Mouse (Mus musculus): ENCODE data around the gene Stk17b. TPM values are rescaled to one million over a fixed set of nuclear protein-coding genes. Genes with fewer than 3 reads are reported as not detected.

The Stk17b gene
- polyA plus RNA-seq, 1 experiment from 2014 or later = 14.5 TPM

- WGBS = 92% methylated on average over 6 of the region's 6 CpGs
Measured at GRCm38 (mm10) chr1:53796271-53796670, 11.2 kb upstream of the Stk17b start.

GRCm38 (mm10) chr1:53795591-53795990 lies 10.6 kb upstream of the Stk17b start:
- H3K9ac ChIP-seq (ENCODE audit: low read length) = no peak overlapping the region
- H3K9me3 ChIP-seq (ENCODE audit: control insufficient read depth, low read length) = no peaks in the 10 kb centered on the region
- no peak overlapping the region for H3K4me2 ChIP-seq (ENCODE audit: low read length)
- no peaks in the 10 kb centered on the region for H3K27me3 ChIP-seq (ENCODE audit: control insufficient read depth, insufficient read depth, low read length)
- H3K36me3 ChIP-seq (ENCODE audit: control insufficient read depth, insufficient read depth, low read length) = no peaks in the 10 kb centered on the region
- H3K4me3 ChIP-seq (ENCODE audit: control insufficient read depth in 1 of 2, insufficient read depth in 1 of 2, low read depth in 1 of 2, low read length in 2 of 2) = no peak overlapping the region
- 81% methylated on average over 4 of the region's 4 CpGs for WGBS
- H3K4me1 ChIP-seq (ENCODE audit: control insufficient read depth in 2 of 2, insufficient read depth in 2 of 2, low read length in 2 of 2) = 0 out of 4 replicates have a peak, but pooled peaks cover 0 to 7% of the 10 kb centered on the region in 2 experiments
- no peak overlapping the region for H3K27ac ChIP-seq (replicated peaks in 1 of 2; ENCODE audit: control insufficient read depth in 1 of 2, insufficient read depth in 1 of 2, low read depth in 2 of 2, low read length in 2 of 2)
- ATAC-seq (ENCODE audit: insufficient number of reproducible peaks, insufficient read depth, low FRiP score, low read depth) = no peak

More at GRCm38 (mm10) chr1:53796271-53796670, 11.2 kb upstream of the Stk17b start:
- no peaks in the 10 kb centered on the region for H3K27me3 ChIP-seq (ENCODE audit: control insufficient read depth, insufficient read depth, low read length)
- 0 out of 4 replicates have a peak, but pooled peaks cover 0 to 7% of the 10 kb centered on the region in 2 experiments for H3K4me1 ChIP-seq (ENCODE audit: control insufficient read depth in 2 of 2, insufficient read depth in 2 of 2, low read length in 2 of 2)
- H3K4me3 ChIP-seq (ENCODE audit: control insufficient read depth in 1 of 2, insufficient read depth in 1 of 2, low read depth in 1 of 2, low read length in 2 of 2) = no peak overlapping the region
- no peaks in the 10 kb centered on the region for H3K9me3 ChIP-seq (ENCODE audit: control insufficient read depth, low read length)
- no peak for ATAC-seq (ENCODE audit: insufficient number of reproducible peaks, insufficient read depth, low FRiP score, low read depth)
- no peak overlapping the region for H3K9ac ChIP-seq (ENCODE audit: low read length)
- no peak overlapping the region for H3K4me2 ChIP-seq (ENCODE audit: low read length)
- no peak overlapping the region for H3K27ac ChIP-seq (replicated peaks in 1 of 2; ENCODE audit: control insufficient read depth in 1 of 2, insufficient read depth in 1 of 2, low read depth in 2 of 2, low read length in 2 of 2)
- H3K36me3 ChIP-seq (ENCODE audit: control insufficient read depth, insufficient read depth, low read length) = no peaks in the 10 kb centered on the region

- no peaks in the 10 kb centered on the region for H3K36me3 ChIP-seq (ENCODE audit: control insufficient read depth, insufficient read depth, low read length)
- H3K4me1 ChIP-seq (ENCODE audit: control insufficient read depth in 2 of 2, insufficient read depth in 2 of 2, low read length in 2 of 2) = 0 out of 4 replicates have a peak, but pooled peaks cover 0 to 7% of the 10 kb centered on the region in 2 experiments
- no peak for ATAC-seq (ENCODE audit: insufficient number of reproducible peaks, insufficient read depth, low FRiP score, low read depth)
- H3K27me3 ChIP-seq (ENCODE audit: control insufficient read depth, insufficient read depth, low read length) = no peaks in the 10 kb centered on the region
- no peak overlapping the region for H3K4me3 ChIP-seq (ENCODE audit: control insufficient read depth in 1 of 2, insufficient read depth in 1 of 2, low read depth in 1 of 2, low read length in 2 of 2)
- H3K27ac ChIP-seq (replicated peaks in 1 of 2; ENCODE audit: control insufficient read depth in 1 of 2, insufficient read depth in 1 of 2, low read depth in 2 of 2, low read length in 2 of 2) = no peak overlapping the region
- H3K9me3 ChIP-seq (ENCODE audit: control insufficient read depth, low read length) = no peaks in the 10 kb centered on the region
- no peak overlapping the region for H3K9ac ChIP-seq (ENCODE audit: low read length)
- WGBS = 89% methylated on average over 5 of the region's 5 CpGs
- no peak overlapping the region for H3K4me2 ChIP-seq (ENCODE audit: low read length)
Measured at GRCm38 (mm10) chr1:53795081-53795480, 10.1 kb upstream of the Stk17b start.

- Histone ChIP-seq H3K4me1 (ENCODE audit: control insufficient read depth in 2 of 2, insufficient read depth in 2 of 2, low read length in 2 of 2) (0 out of 4 replicates have a peak, but pooled peaks cover 0 to 7% of the 10 kb centered on the region in 2 experiments), H3K27ac (replicated peaks in 1 of 2; ENCODE audit: control insufficient read depth in 1 of 2, insufficient read depth in 1 of 2, low read depth in 2 of 2, low read length in 2 of 2) (no peak overlapping the region), H3K4me3 (ENCODE audit: control insufficient read depth in 1 of 2, insufficient read depth in 1 of 2, low read depth in 1 of 2, low read length in 2 of 2) (no peak overlapping the region), H3K27me3 (ENCODE audit: control insufficient read depth, insufficient read depth, low read length) (no peaks in the 10 kb centered on the region), H3K9me3 (ENCODE audit: control insufficient read depth, low read length) (no peaks in the 10 kb centered on the region), H3K36me3 (ENCODE audit: control insufficient read depth, insufficient read depth, low read length) (no peaks in the 10 kb centered on the region), H3K4me2 (ENCODE audit: low read length) (no peak overlapping the region), H3K9ac (ENCODE audit: low read length) (no peak overlapping the region)
- 74% methylated on average over 2 of the region's 2 CpGs for WGBS
- ATAC-seq (ENCODE audit: insufficient number of reproducible peaks, insufficient read depth, low FRiP score, low read depth) = no peak
Measured at GRCm38 (mm10) chr1:53794279-53794678, 9.3 kb upstream of the Stk17b start.

- Histone ChIP-seq H3K9me3 (ENCODE audit: control insufficient read depth, low read length) (no peaks in the 10 kb centered on the region), H3K4me3 (ENCODE audit: control insufficient read depth in 1 of 2, insufficient read depth in 1 of 2, low read depth in 1 of 2, low read length in 2 of 2) (no peak overlapping the region), H3K4me1 (ENCODE audit: control insufficient read depth in 2 of 2, insufficient read depth in 2 of 2, low read length in 2 of 2) (no peaks in the 10 kb centered on the region), H3K4me2 (ENCODE audit: low read length) (no peak overlapping the region), H3K27ac (replicated peaks in 1 of 2; ENCODE audit: control insufficient read depth in 1 of 2, insufficient read depth in 1 of 2, low read depth in 2 of 2, low read length in 2 of 2) (no peak overlapping the region), H3K36me3 (ENCODE audit: control insufficient read depth, insufficient read depth, low read length) (no peaks in the 10 kb centered on the region), H3K27me3 (ENCODE audit: control insufficient read depth, insufficient read depth, low read length) (no peaks in the 10 kb centered on the region), H3K9ac (ENCODE audit: low read length) (no peak overlapping the region)
- WGBS = 76% methylated on average over 2 of the region's 2 CpGs
- ATAC-seq (ENCODE audit: insufficient number of reproducible peaks, insufficient read depth, low FRiP score, low read depth) = no peak
Measured at GRCm38 (mm10) chr1:53791343-53791742, 6.3 kb upstream of the Stk17b start.

- H3K27me3 ChIP-seq (ENCODE audit: control insufficient read depth, insufficient read depth, low read length) = no peaks in the 10 kb centered on the region
- H3K27ac ChIP-seq (replicated peaks in 1 of 2; ENCODE audit: control insufficient read depth in 1 of 2, insufficient read depth in 1 of 2, low read depth in 2 of 2, low read length in 2 of 2) = peak overlapping the region; percentile 84 to 94
- H3K4me3 ChIP-seq (ENCODE audit: control insufficient read depth in 1 of 2, insufficient read depth in 1 of 2, low read depth in 1 of 2, low read length in 2 of 2) = peak overlapping the region; percentile 85 to 95
- H3K4me2 ChIP-seq (ENCODE audit: low read length) = peak overlapping the region; percentile 74
- no peaks in the 10 kb centered on the region for H3K36me3 ChIP-seq (ENCODE audit: control insufficient read depth, insufficient read depth, low read length)
- H3K9ac ChIP-seq (ENCODE audit: low read length) = peak overlapping the region; percentile 86
- ATAC-seq (ENCODE audit: insufficient number of reproducible peaks, insufficient read depth, low FRiP score, low read depth) = peak; percentile 15
- WGBS = under 1% methylated on average over 17 of the region's 17 CpGs
- no peaks in the 10 kb centered on the region for H3K9me3 ChIP-seq (ENCODE audit: control insufficient read depth, low read length)
- no peaks in the 10 kb centered on the region for H3K4me1 ChIP-seq (ENCODE audit: control insufficient read depth in 2 of 2, insufficient read depth in 2 of 2, low read length in 2 of 2)
Measured at GRCm38 (mm10) chr1:53784291-53784720, 718 bp downstream of the Stk17b start.

GRCm38 (mm10) chr1:53782956-53783355 lies 2.1 kb downstream of the Stk17b start:
- no peak overlapping the region for H3K9ac ChIP-seq (ENCODE audit: low read length)
- H3K4me3 ChIP-seq (ENCODE audit: control insufficient read depth in 1 of 2, insufficient read depth in 1 of 2, low read depth in 1 of 2, low read length in 2 of 2) = no peak overlapping the region
- no peaks in the 10 kb centered on the region for H3K36me3 ChIP-seq (ENCODE audit: control insufficient read depth, insufficient read depth, low read length)
- peaks cover 0 to 3% of the 10 kb centered on the region in 2 experiments; a peak in 1 of 4 replicates for H3K4me1 ChIP-seq (ENCODE audit: control insufficient read depth in 2 of 2, insufficient read depth in 2 of 2, low read length in 2 of 2)
- H3K27me3 ChIP-seq (ENCODE audit: control insufficient read depth, insufficient read depth, low read length) = no peaks in the 10 kb centered on the region
- ATAC-seq (ENCODE audit: insufficient number of reproducible peaks, insufficient read depth, low FRiP score, low read depth) = no peak
- no peak overlapping the region for H3K27ac ChIP-seq (replicated peaks in 1 of 2; ENCODE audit: control insufficient read depth in 1 of 2, insufficient read depth in 1 of 2, low read depth in 2 of 2, low read length in 2 of 2)
- H3K4me2 ChIP-seq (ENCODE audit: low read length) = peak overlapping the region; percentile 4; the same call in 1 of the 2 replicates
- 89% methylated on average over 1 of the region's 1 CpGs for WGBS
- H3K9me3 ChIP-seq (ENCODE audit: control insufficient read depth, low read length) = no peaks in the 10 kb centered on the region

- 64% methylated on average over 3 of the region's 3 CpGs for WGBS
- no peak overlapping the region for H3K4me2 ChIP-seq (ENCODE audit: low read length)
Measured at GRCm38 (mm10) chr1:53782079-53782478, 2.9 kb downstream of the Stk17b start.

More at GRCm38 (mm10) chr1:53782079-53782478, 2.9 kb downstream of the Stk17b start:
- ATAC-seq (ENCODE audit: insufficient number of reproducible peaks, insufficient read depth, low FRiP score, low read depth) = no peak
- H3K36me3 ChIP-seq (ENCODE audit: control insufficient read depth, insufficient read depth, low read length) = no peaks in the 10 kb centered on the region
- H3K4me3 ChIP-seq (ENCODE audit: control insufficient read depth in 1 of 2, insufficient read depth in 1 of 2, low read depth in 1 of 2, low read length in 2 of 2) = no peak overlapping the region
- H3K27me3 ChIP-seq (ENCODE audit: control insufficient read depth, insufficient read depth, low read length) = no peaks in the 10 kb centered on the region
- H3K9me3 ChIP-seq (ENCODE audit: control insufficient read depth, low read length) = no peaks in the 10 kb centered on the region
- H3K27ac ChIP-seq (replicated peaks in 1 of 2; ENCODE audit: control insufficient read depth in 1 of 2, insufficient read depth in 1 of 2, low read depth in 2 of 2, low read length in 2 of 2) = no peak overlapping the region
- no peak overlapping the region for H3K9ac ChIP-seq (ENCODE audit: low read length)
- H3K4me1 ChIP-seq (ENCODE audit: control insufficient read depth in 2 of 2, insufficient read depth in 2 of 2, low read length in 2 of 2) = peaks cover 0 to 3% of the 10 kb centered on the region in 2 experiments; a peak in 1 of 4 replicates

Measured in heart, embryonic 14.5 days (tissue).